Comparison of ENCODE assay signal across 10 mouse cellular contexts in genomic region chr14:93713250-93713935, GRCm38 (mm10).
DNase-seq lines count a peak whose midpoint lies in the region; ATAC-seq lines count a peak whose summit lies in the region.
"Had no signal": no experiment of that assay in that cellular context is flagged by ENCODE, and none has a peak within 500 bp of the region (broad histone marks: within the 10 kb centered on the region; RNA-seq: fewer than 3 reads in every experiment).

No protein-coding gene starts in this region.

- peak; percentile 57; the same call in 1 of the 2 replicates for ATAC-seq in kidney, embryonic 16.5 days (ENCODE audit: low FRiP score, low TSS enrichment)
- ATAC-seq in neural tube, embryonic 13.5 days (ENCODE audit: low read depth), result 0 out of 2 replicates have a peak, but pooled peaks have one; percentile 40
- ATAC-seq in megakaryocyte progenitor cell, adult 5-6 weeks (replicated peaks; ENCODE audit: poor library complexity), result no peak

- H3K4me2 ChIP-seq in kidney, embryonic 16.5 days (replicated peaks; ENCODE audit: low read depth, low read length), result 0 out of 2 replicates have a peak overlapping the region, but pooled peaks have one; percentile 1
- H3K4me2 ChIP-seq in neural tube, embryonic 13.5 days, result no peak overlapping the region

- H3K9ac ChIP-seq in kidney, embryonic 16.5 days (replicated peaks; ENCODE audit: low read length), result no peak overlapping the region
- H3K9ac ChIP-seq in neural tube, embryonic 13.5 days, result no peak overlapping the region

- WGBS in kidney, embryonic 16.5 days, result 49% methylated on average over 12 of the region's 12 CpGs
- WGBS in neural tube, embryonic 13.5 days, result 43% methylated on average over 12 of the region's 12 CpGs
- WGBS in embryonic facial prominence, embryonic 10.5 days, result 76% methylated on average over 12 of the region's 12 CpGs

- 0 out of 2 replicates have a peak overlapping the region, but pooled peaks have one; percentile 0 for H3K27ac ChIP-seq in kidney, embryonic 16.5 days (ENCODE audit: low read length)
- peak overlapping the region; percentile 34; the same call in 1 of the 2 replicates for H3K27ac ChIP-seq in neural tube, embryonic 13.5 days (replicated peaks)
- no peak overlapping the region for H3K27ac ChIP-seq in embryonic facial prominence, embryonic 10.5 days (replicated peaks)

- H3K36me3 ChIP-seq in kidney, embryonic 16.5 days (ENCODE audit: insufficient read depth, low read length), result no peaks in the 10 kb centered on the region
- H3K36me3 ChIP-seq in neural tube, embryonic 13.5 days, result no peaks in the 10 kb centered on the region
- no peaks in the 10 kb centered on the region for H3K36me3 ChIP-seq in embryonic facial prominence, embryonic 10.5 days (replicated peaks)

- DNase-seq in kidney, adult 9 months, result no peak
- DNase-seq in cerebellum, adult 9-11 months, result peak; percentile 84
- DNase-seq in layer of hippocampus, postnatal 14 days (ENCODE audit: low spot score in 2 of 2), result peak; percentile 50
- no peak for DNase-seq in embryonic facial prominence, embryonic 10.5 days (ENCODE audit: low spot score)
- no peak for DNase-seq in yolk sac, embryonic 10.5 days (ENCODE audit: low spot score)
- DNase-seq: kidney, adult 18-20 months; lung, postnatal 10 days had no signal

- H3K4me1 ChIP-seq in kidney, embryonic 16.5 days (ENCODE audit: insufficient read depth, low read length), result no peaks in the 10 kb centered on the region
- H3K4me1 ChIP-seq in neural tube, embryonic 13.5 days (replicated peaks), result peaks cover 9% of the 10 kb centered on the region
- H3K4me1 ChIP-seq in embryonic facial prominence, embryonic 10.5 days, result 0 out of 2 replicates have a peak, but pooled peaks cover 5% of the 10 kb centered on the region

- H3K27me3 ChIP-seq in kidney, embryonic 16.5 days (ENCODE audit: insufficient read depth, low read length), result no peaks in the 10 kb centered on the region
- no peaks in the 10 kb centered on the region for H3K27me3 ChIP-seq in neural tube, embryonic 13.5 days
- no peaks in the 10 kb centered on the region for H3K27me3 ChIP-seq in embryonic facial prominence, embryonic 10.5 days (replicated peaks; ENCODE audit: low read depth, poor library complexity, severe bottlenecking)

- no peaks in the 10 kb centered on the region for H3K9me3 ChIP-seq in kidney, embryonic 16.5 days (ENCODE audit: low read length)
- no peaks in the 10 kb centered on the region for H3K9me3 ChIP-seq in neural tube, embryonic 13.5 days
- no peaks in the 10 kb centered on the region for H3K9me3 ChIP-seq in embryonic facial prominence, embryonic 10.5 days

- no peak overlapping the region for H3K4me3 ChIP-seq in kidney, embryonic 16.5 days (ENCODE audit: low read length)
- no peak overlapping the region for H3K4me3 ChIP-seq in neural tube, embryonic 13.5 days
- no peak overlapping the region for H3K4me3 ChIP-seq in embryonic facial prominence, embryonic 10.5 days

Comparison
In these comparisons a context has a peak if more than half of its experiments do, and no peak if none do; other contexts are left out.
1. DNase-seq: peak in cerebellum, adult 9-11 months (single experiment) and layer of hippocampus, postnatal 14 days (2 of 2); none in kidney, adult 9 months (single experiment), embryonic facial prominence, embryonic 10.5 days (single experiment) and yolk sac, embryonic 10.5 days (single experiment).